Mouse (Mus musculus): ENCODE data around the gene Dyrk1a. TPM values are rescaled to one million over a fixed set of nuclear protein-coding genes. Genes with fewer than 3 reads are reported as not detected.

Dyrk1a gene
- total RNA-seq, 2 experiments from 2014 or later: 114 to 123 TPM

DNA sequence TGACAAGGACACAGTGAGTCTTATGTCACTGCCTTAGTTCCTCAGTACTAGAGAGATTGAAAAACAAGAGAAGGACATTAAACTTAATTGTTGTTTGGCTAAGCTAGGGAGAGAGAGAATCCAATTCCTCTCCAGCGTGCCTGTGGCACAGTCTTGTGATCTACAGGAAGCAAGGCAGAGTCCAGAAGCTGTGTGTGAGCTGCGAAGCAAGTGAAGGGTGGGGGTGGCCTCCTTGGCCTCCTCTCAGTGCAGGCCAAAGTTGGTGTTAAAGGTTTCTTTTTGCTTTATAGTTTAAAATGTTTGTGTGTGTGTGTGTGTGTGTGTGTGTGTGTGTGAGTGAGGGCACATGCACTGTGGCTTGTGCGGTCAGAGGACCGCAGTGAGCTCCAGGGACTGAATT, 132.2 kb downstream of the Dyrk1a start:
- DNase-seq (ENCODE audit: low spot score in 2 of 2): no peak

DNA sequence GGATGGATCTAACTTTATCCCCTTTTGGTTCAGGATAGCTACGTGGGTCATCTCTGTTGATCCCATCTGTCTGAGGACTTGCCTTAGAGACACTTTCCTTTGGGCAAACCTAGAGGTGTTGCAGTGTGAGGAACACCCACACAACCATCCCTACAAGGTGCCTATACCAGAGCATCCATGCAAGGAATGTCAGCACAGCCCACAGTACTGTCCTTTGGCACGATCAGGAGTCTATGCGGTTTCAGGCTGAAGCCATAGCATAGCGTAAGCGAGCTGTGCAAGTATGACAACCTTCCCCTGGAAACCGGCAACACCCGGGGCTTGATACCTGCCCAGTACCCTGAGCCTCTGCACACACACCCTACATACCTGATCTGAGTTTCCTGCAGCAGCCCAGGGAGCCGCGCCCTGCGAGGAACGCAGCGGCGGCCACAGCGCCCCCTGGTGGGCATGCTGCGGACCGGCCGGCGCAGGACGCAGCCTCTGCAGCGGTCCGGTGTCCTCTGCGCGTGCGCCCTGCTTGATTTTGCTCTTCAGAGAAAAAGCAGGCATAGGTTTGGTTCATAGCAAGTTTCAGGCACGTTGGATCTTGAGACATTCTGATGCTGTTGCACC, 143.8 kb downstream of the Dyrk1a start:
- peak; percentile 66 to 81 for DNase-seq (ENCODE audit: low spot score in 2 of 2)

DNA sequence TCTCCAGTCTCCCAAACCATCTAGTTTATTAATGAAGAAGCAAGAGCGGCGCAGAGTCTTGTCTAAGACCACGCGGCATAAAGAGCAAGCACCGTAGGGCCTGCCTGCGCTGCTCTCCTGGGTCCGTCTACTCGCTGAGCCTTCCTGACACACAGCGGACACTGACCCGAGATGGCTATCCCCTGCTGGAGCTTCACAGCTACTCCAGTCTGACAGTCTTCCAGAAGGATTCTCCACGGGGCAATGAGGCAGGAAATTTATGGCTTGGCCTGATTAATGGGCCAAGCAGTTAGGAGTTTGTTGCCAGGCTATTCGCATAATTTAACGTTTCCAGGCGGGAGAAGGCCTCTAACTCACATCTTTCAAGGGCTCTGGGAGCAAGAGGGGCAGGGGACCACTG, 144.7 kb downstream of the Dyrk1a start:
- no peak for DNase-seq (ENCODE audit: low spot score in 2 of 2)

DNA sequence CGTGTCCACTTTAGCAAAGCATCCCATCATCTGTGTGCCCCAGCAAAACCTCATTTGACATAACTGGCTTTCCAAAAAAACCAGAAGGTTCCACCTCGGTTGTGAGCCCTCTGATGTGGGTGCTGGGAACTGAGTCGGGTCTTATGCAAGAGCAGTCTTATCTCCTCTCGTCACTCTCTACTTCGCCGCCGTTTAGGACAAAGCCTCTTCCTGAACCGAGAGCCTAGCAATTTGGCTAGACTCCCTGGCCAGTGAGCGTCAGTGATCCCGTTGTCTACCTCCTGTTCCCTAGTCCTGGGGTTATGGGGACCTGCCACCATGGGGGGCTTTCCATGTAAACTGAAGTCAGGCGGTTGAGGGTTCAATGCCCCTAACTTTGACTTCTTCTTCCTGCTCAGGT, 147.2 kb downstream of the Dyrk1a start:
- DNase-seq (ENCODE audit: low spot score in 2 of 2): no peak

DNA sequence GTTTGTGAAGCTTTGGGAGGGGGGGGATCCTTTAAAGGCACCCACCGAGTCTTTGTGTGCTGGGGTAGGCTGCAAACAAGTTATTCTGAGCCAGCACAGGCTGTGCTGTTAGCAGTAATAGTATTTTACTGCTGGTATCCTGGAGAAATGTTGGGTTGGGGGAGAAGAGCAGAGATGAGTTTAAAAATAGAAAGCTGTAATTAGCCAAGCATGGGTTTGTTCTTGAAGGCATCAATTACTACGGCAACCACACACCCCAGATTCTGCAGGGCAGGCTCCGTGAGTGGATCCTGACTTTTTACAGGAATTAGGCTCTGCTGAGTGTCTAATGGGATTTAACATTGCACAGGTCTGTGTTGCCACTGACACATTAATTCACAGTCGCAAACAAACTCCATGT, 149.1 kb downstream of the Dyrk1a start:
- DNase-seq (ENCODE audit: low spot score in 2 of 2): no peak

DNA sequence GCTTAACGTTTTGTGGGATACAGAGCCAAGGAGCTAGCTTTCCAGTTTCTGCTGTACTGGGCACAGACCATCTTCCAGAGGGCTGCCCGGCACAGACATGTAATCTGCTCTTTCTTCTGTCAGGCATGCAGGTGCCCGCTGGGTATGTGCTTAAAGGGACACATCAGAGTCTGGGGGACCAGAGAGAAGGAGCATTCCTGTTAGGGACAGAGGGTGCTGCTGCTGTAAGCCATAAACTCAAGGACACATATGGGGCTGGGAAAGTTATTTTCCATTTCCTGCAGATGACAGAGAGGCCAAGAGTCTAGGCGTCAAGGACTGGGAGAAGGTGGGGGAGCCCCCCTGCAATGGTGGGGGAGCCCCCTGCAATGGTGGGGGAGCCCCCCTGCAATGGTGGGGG, 149.7 kb downstream of the Dyrk1a start:
- no peak for DNase-seq (ENCODE audit: low spot score in 2 of 2)

DNA sequence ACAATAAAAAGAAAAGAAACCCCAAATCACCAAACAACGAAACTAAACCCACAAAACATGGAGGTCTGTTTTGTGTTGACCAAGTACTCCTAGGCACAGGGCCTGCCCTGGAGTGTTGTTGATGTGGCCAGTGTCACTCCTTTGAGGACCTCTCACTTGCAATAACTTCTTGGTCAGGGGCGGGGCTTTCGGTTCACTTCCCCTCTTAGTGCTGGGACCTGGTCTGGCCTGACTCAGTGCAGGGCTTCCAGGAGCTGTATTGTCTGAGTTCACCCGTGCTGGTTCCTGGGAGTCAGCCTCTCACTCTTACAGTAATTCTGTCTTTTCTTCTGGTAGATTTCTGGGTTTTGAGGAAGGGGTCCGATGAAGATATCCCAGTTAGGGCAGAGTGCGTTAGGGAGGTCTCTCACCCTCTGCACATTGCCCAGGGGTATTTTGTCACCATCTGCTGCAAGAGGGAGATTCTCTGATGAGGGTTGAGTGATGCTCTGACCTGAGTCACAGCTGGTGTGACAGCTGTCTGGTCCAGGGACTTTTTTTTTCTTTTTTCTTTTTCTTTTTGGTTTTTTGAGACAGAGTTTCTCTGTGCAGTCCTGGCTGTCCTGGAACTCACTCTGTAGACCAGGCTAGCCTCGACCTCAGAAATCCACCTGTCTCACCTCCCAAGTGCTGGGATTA, 150.8 kb downstream of the Dyrk1a start:
- DNase-seq (ENCODE audit: low spot score in 2 of 2): no peak

DNA sequence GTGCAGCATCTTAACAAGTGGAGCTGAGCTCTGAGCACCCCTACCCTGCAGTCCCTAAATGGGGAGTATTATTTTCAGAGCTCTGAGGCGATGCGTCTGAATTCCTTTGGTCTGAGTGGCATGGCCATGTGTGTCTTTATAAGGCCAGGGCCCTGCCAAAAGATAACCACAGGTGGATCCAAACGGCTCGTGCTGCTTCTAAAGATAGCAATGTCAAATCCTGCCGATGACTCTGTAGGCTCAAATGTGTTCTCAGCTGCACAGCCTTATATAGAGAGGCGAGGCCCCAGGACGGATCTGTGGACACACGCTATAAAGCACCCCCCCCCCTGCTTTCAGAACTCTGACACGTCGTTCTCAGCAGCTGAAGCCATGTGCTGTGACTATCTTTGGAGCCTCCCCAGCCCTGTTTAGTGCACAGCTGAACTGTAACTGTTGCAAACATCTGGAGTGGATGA, 151.8 kb downstream of the Dyrk1a start:
- no peak for DNase-seq (ENCODE audit: low spot score in 2 of 2)

DNA sequence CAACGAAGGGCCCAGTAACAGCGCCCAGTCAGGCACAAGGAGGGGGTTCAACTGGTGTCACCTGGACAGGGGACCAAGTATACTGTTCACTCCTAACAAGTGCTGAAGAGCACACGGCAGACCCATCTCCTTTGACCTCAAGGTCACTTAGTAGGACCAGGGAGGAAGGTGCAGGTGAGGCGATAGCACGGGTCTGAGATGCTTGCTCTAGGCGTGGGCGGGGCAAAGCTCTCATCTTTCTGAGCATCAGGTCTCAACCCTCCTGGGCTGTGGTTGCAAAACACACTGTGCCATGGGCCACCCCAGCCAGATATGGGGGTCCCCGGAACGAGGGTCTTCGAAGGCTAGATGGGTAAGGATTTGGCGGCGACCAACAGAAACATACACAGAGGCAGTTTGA, 153.1 kb downstream of the Dyrk1a start:
- no peak for DNase-seq (ENCODE audit: low spot score in 2 of 2)

DNA sequence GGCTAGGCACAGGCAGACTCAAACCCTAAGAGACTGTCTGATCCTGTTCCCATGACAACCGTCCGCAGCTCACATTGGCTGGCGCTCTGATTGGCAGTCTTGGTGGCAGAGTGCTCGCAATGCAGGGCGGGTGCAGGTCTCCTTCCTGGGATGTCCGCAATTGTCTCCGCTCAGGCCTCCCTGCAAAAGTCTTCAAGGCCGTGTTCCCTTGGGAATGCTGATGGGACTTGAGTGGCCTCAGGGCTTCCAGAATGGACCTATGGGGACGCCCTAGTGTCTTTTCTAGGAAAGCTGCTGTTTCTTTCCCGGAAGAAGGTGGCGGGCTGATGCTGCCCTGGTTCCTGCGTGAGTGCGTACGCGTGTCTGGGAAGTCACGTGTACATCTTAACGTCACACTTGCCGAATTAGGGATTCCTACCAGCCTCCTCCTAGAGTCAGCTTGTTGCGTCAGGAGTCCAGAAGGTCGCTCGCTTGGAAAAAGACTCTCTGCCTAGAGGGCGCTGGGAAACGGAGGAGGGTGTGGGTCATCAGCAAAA, 154.3 kb downstream of the Dyrk1a start:
- DNase-seq (ENCODE audit: low spot score in 2 of 2): peak in 1 of 2 experiments; percentile 40

DNA sequence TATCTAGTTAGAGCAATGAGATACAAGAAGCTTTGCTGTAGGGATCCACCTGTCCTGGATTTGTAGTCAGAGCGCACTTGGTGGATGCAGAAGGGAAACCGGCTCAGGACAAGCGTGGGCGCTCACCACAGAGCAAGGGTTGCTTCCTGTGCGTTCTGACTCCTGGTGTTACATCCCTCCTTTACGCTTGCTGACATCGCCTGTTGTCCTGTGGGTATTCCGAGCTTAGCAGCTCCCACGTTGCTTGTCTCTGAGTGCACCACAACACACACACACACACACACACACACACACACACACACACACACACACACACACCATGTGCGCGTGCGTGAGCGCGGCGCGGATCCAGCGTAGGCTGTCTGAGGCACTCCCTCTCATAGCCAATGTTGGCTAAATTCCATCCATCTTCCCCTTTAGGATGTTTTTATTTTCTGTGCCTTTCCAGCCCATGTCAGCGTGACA, 155.0 kb downstream of the Dyrk1a start:
- DNase-seq (ENCODE audit: low spot score in 2 of 2): no peak

DNA sequence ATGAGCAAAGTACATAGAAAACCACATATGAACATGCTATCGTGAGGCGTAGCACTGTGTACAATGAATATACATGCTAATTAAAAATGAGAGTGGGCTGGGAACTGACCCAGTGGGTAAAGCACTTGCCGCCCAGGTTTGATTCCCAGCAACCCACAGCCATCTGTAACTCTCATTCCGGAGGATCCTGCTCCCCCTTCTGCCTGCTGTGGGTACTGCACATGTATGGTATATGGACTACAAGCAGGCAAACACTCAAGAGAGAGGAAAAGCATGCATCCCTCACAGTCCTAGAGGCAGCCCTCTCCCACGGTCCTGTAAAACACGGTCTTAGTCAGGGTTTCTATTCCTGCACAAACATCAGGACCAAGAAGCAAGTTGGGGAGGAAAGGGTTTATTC, 159.4 kb downstream of the Dyrk1a start:
- no peak for DNase-seq (ENCODE audit: low spot score in 2 of 2)

DNA sequence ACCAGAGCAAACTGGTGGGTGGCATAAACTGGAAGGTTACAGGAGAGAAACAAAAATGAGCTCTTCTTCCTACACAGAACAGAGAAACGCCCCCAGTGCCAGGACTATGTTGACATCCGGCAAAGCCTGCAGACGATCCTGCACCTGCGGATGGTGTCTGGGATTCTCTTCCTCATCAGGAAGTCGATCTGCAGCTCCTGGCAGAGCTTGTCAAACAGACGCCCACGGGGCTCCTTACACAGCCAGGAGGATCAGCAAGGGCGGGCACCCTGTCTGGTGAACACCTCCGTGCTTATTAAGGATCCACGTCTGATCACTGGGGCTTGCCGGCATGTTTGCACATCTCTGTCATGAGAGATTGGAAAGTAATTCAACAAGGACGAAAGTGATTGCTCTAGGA, 161.2 kb downstream of the Dyrk1a start:
- DNase-seq (ENCODE audit: low spot score in 2 of 2): no peak

DNA sequence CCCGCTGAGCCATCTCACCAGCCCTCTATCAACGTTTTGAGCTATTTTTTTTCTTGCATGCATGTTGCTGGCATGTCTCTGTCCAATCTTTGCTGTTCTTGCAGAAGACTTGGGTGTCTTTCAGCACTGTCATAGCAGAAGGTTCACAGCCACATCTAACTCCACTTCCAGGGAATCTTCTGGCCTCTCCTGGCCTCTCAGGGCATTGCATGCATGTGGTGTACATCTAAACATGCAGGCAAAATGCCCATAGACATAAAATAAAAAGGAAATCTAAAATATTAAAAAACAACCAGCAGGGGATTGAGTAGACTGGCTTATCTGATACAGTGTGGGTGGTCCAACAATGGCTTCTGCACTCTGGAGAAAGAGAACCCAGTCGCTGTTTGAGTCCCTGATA, 165.7 kb downstream of the Dyrk1a start:
- DNase-seq (ENCODE audit: low spot score in 2 of 2): no peak

DNA sequence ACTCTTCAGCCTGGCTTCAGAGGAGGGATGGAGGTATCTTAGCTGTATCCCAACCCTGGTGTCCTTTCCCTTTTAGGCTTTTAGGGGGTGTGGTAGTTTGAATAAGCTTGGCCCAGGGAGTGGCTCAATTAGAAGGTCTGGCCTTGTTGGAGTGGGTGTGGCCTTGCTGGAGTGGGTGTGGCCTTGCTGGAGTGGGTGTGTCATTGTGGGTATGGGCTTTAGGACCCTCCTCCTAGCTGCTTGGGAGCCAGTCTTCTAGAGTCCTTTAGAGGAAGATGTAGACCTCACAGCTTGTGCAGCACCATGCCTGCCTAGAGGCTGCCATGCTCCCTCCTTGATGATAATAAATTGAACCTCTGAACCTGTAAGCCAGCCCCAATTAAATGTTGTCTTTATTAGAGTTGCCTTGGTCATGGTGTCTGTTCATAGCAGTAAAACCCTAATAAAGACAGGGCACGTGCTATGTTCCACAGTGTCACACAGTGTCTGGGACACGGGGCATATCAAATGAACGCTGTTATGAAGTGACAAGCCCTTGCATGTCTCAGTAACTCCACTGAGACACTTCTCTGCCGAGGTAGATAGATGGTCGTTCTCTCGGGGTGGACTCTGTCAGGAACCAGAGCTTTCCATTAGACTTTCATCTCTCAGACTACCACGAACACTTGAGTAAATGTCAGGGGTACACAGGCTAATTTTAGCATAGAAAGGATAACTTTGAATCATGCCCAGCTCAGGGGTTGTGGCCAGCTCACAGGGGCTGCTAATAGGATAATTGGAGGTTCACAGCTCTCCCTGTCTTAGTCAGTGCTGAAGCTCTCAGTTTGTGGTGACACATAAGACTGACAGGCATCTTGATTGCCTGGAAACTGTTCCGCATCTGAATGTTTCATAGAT, 166.9 kb downstream of the Dyrk1a start:
- no peak for DNase-seq (ENCODE audit: low spot score in 2 of 2)

DNA sequence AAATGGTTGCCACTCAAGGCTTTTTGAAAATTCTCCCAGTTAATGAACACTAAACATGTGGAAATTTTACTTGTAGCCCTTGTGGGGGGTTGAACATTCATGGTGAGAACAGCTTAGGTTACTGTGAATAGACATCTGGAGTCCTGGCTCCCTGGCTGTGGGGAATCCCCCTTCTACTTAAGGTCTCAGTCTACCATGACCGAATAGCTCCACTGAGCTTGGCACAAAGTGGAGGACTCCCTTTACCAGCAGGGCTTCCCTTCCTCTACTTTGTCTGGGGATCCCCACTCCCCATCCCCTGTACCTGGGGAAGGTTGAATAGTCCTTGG, 167.5 kb downstream of the Dyrk1a start:
- DNase-seq (ENCODE audit: low spot score in 2 of 2): no peak

DNA sequence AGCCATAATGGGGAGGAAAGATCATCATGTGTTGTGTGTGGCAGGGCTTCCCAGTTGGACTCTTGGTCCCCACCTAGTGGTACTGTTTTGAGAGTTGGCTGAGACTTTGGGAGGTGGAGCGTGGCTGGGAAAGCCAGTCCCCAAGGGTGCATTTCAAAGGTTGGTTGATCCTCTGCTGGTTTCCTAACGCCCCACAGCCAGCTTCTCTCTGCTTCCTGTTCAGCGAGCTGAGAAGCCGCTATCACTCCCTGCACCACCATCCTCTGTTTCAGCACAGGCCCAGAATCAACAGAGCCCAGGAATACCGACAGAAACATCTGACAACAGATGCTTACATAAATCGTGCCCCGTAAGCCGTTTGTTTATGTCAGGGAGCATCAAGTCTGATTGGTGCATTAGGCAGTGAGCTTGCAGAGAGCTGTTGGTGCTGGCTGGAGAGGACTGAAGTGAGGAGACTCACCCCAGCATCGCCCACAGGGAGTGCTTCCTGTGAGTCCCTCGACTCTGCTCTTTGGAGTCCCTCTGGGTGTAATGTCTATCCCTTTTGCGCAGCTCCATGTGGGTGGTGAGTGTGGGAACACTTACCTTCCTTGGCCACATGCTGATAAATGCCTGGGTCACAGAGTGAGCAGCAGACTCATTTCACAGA, 174.2 kb downstream of the Dyrk1a start:
- DNase-seq (ENCODE audit: low spot score in 2 of 2): peak in 1 of 2 experiments; percentile 27

DNA sequence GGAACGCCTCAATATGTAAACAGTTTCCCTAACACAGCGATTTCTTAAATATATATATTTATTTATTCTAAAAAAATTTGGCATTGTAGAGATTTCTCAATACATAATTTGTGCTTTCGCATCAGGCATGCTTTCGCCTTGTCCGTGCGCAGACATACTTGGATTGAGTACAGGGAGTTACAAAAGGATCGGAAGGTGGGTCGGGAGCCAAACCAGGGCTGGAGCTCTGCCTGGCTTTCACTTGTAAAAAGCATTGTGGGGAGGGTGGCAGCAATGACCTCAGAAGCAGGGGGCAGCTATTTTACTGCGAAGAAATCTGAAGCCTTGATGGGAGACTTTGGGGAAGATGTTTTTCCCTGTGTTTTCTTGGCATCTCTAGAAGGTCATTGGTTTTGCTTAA, 175.2 kb downstream of the Dyrk1a start:
- peak in 1 of 2 experiments; percentile 28 for DNase-seq (ENCODE audit: low spot score in 2 of 2)

All from gastrocnemius, postnatal 4 days (tissue).